In genomic region chr4:138866413-138866812, GRCm38 (mm10) we compare ENCODE assay signal across 10 mouse cellular contexts. TPM values are rescaled to one million over a fixed set of nuclear protein-coding genes. Genes with fewer than 3 reads are reported as not detected.
DNase-seq lines count a peak whose midpoint lies in the region; ATAC-seq and TF ChIP-seq lines count a peak whose summit lies in the region.
"Had no signal": no experiment of that assay in that cellular context is flagged by ENCODE, and none has a peak within 500 bp of the region (broad histone marks: within the 10 kb centered on the region; RNA-seq: fewer than 3 reads in every experiment).

No protein-coding gene starts in this region.

- no peak overlapping the region for H3K4me3 ChIP-seq in neural tube, embryonic 15.5 days (replicated peaks)
- H3K4me3 ChIP-seq in embryonic facial prominence, embryonic 14.5 days (ENCODE audit: low read depth, low read length) = no peak overlapping the region
- no peak overlapping the region for H3K4me3 ChIP-seq in intestine, postnatal 0 days (ENCODE audit: low read depth, low read length)
- no peak overlapping the region for H3K4me3 ChIP-seq in liver, embryonic 14.5 days (ENCODE audit: insufficient read depth in 1 of 2, low read depth in 2 of 2, low read length in 2 of 2)

- H3K27me3 ChIP-seq in neural tube, embryonic 15.5 days (replicated peaks) = no peaks in the 10 kb centered on the region
- no peaks in the 10 kb centered on the region for H3K27me3 ChIP-seq in embryonic facial prominence, embryonic 14.5 days (replicated peaks; ENCODE audit: control insufficient read depth, insufficient read depth, low read length)
- H3K27me3 ChIP-seq in intestine, postnatal 0 days (replicated peaks; ENCODE audit: control insufficient read depth, insufficient read depth, low read length) = no peaks in the 10 kb centered on the region
- no peaks in the 10 kb centered on the region for H3K27me3 ChIP-seq in liver, embryonic 14.5 days (ENCODE audit: control insufficient read depth, insufficient read depth, low read length)

- DNase-seq in neural tube, embryonic 10.5 days (ENCODE audit: extremely low spot score, low spot score) = peak; percentile 71
- DNase-seq in adrenal gland, postnatal 36 days = peak; percentile 76 to 80
- peak; percentile 71 for DNase-seq in embryonic facial prominence, embryonic 14.5 days (ENCODE audit: low spot score)
- peak; percentile 33 to 39 (median 38) for DNase-seq in liver, embryonic 14.5 days (ENCODE audit: low read depth in 3 of 3, low spot score in 3 of 3)
- DNase-seq in ovary, postnatal 14 days (ENCODE audit: low spot score) = peak; percentile 84
- peak; percentile 70 for DNase-seq in thymus, postnatal 14 days

- no peaks in the 10 kb centered on the region for H3K36me3 ChIP-seq in neural tube, embryonic 15.5 days
- no peaks in the 10 kb centered on the region for H3K36me3 ChIP-seq in embryonic facial prominence, embryonic 14.5 days (ENCODE audit: control insufficient read depth, insufficient read depth, low read length)
- no peaks in the 10 kb centered on the region for H3K36me3 ChIP-seq in intestine, postnatal 0 days (ENCODE audit: control insufficient read depth, insufficient read depth)
- H3K36me3 ChIP-seq in liver, embryonic 14.5 days (replicated peaks; ENCODE audit: control insufficient read depth, insufficient read depth, low read depth) = no peaks in the 10 kb centered on the region

- no peak overlapping the region for H3K9ac ChIP-seq in neural tube, embryonic 15.5 days (replicated peaks)
- no peak overlapping the region for H3K9ac ChIP-seq in embryonic facial prominence, embryonic 14.5 days (ENCODE audit: low read depth, low read length)
- H3K9ac ChIP-seq in intestine, postnatal 0 days (ENCODE audit: low read depth, low read length) = no peak overlapping the region
- no peak overlapping the region for H3K9ac ChIP-seq in liver, embryonic 14.5 days (replicated peaks)

- WGBS in neural tube, embryonic 15.5 days = 14% methylated on average over 7 of the region's 7 CpGs
- WGBS in embryonic facial prominence, embryonic 14.5 days = 7% methylated on average over 7 of the region's 7 CpGs
- WGBS in intestine, postnatal 0 days = 14% methylated on average over 7 of the region's 7 CpGs
- 10% methylated on average over 7 of the region's 7 CpGs for WGBS in liver, embryonic 14.5 days (ENCODE audit: insufficient replicate concordance)

- TF ChIP-seq CTCF in intestine, postnatal 0 days (IDR thresholded peaks at IDR 0.05; ENCODE audit: low read depth) = peak; percentile 93
- TF ChIP-seq CTCF in liver, embryonic 14.5 days (IDR thresholded peaks at IDR 0.05; ENCODE audit: low read depth) = peak; percentile 87

- no peaks in the 10 kb centered on the region for H3K9me3 ChIP-seq in neural tube, embryonic 15.5 days (replicated peaks)
- 0 out of 2 replicates have a peak, but pooled peaks cover 5% of the 10 kb centered on the region for H3K9me3 ChIP-seq in embryonic facial prominence, embryonic 14.5 days (ENCODE audit: control insufficient read depth, low read length)
- no peaks in the 10 kb centered on the region for H3K9me3 ChIP-seq in intestine, postnatal 0 days (ENCODE audit: control insufficient read depth)
- no peaks in the 10 kb centered on the region for H3K9me3 ChIP-seq in liver, embryonic 14.5 days (ENCODE audit: control insufficient read depth, low read length)

- H3K4me1 ChIP-seq in neural tube, embryonic 15.5 days = no peaks in the 10 kb centered on the region
- H3K4me1 ChIP-seq in embryonic facial prominence, embryonic 14.5 days (ENCODE audit: control insufficient read depth, insufficient read depth, low read length) = no peaks in the 10 kb centered on the region
- no peaks in the 10 kb centered on the region for H3K4me1 ChIP-seq in intestine, postnatal 0 days (replicated peaks; ENCODE audit: control insufficient read depth, insufficient read depth, low read length)
- no peaks in the 10 kb centered on the region for H3K4me1 ChIP-seq in liver, embryonic 14.5 days (replicated peaks; ENCODE audit: control insufficient read depth in 2 of 2, insufficient read depth in 2 of 2, low read length in 1 of 2)

- no peak for TF ChIP-seq EP300 in liver, embryonic 14.5 days (IDR thresholded peaks at IDR 0.05; ENCODE audit: low read depth)

- ATAC-seq in neural tube, embryonic 15.5 days (ENCODE audit: low FRiP score) = no peak
- ATAC-seq in embryonic facial prominence, embryonic 14.5 days (ENCODE audit: low read depth) = no peak
- ATAC-seq in intestine, postnatal 0 days = 0 out of 2 replicates have a peak, but pooled peaks have one; percentile 16
- ATAC-seq in liver, embryonic 14.5 days (ENCODE audit: insufficient read depth) = no peak

- H3K27ac ChIP-seq in neural tube, embryonic 15.5 days (replicated peaks) = no peak overlapping the region
- no peak overlapping the region for H3K27ac ChIP-seq in embryonic facial prominence, embryonic 14.5 days (replicated peaks; ENCODE audit: low read depth, low read length)
- H3K27ac ChIP-seq in intestine, postnatal 0 days (ENCODE audit: low read depth, low read length) = no peak overlapping the region
- no peak overlapping the region for H3K27ac ChIP-seq in liver, embryonic 14.5 days

- no peak overlapping the region for H3K4me2 ChIP-seq in neural tube, embryonic 15.5 days
- H3K4me2 ChIP-seq in embryonic facial prominence, embryonic 14.5 days (ENCODE audit: low read depth, low read length) = no peak overlapping the region
- no peak overlapping the region for H3K4me2 ChIP-seq in intestine, postnatal 0 days (replicated peaks; ENCODE audit: low read depth)
- H3K4me2 ChIP-seq in liver, embryonic 14.5 days (ENCODE audit: low read depth) = no peak overlapping the region

RNA-seq across cellular contexts. Expression of gene Pla2g5, which starts 3.1 kb away (rescaled TPM):
- polyA plus RNA-seq in neural tube, embryonic 15.5 days (2015; fragmentation: Nextera tagmentation; extraction: Ambion mirVana) = 0.24 and 0.79 TPM in 2 replicates
- total RNA-seq in adrenal gland, postnatal 36 days (2021) = 10 to 100 TPM; 12.6 to 15.4 TPM
- 2.2 and 2.3 TPM in 2 replicates for polyA plus RNA-seq in embryonic facial prominence, embryonic 14.5 days (2014; fragmentation: Nextera tagmentation; extraction: Ambion mirVana)
- 0.22 and 0.39 TPM in 2 replicates for polyA plus RNA-seq in intestine, postnatal 0 days (2015; fragmentation: Nextera tagmentation; extraction: Ambion mirVana)
- polyA plus RNA-seq in liver, embryonic 14.5 days (2012; rRNA removed) = not detected in 2 replicates
- not detected in 2 replicates for polyA plus RNA-seq in liver, embryonic 14.5 days (2014; fragmentation: Nextera tagmentation; extraction: Ambion mirVana)

RNA-seq across cellular contexts. Expression of gene Gm13030, which starts 7.4 kb away (rescaled TPM):
- polyA plus RNA-seq in neural tube, embryonic 15.5 days (2015; fragmentation: Nextera tagmentation; extraction: Ambion mirVana) = not detected in 2 replicates
- not detected for total RNA-seq in adrenal gland, postnatal 36 days (2021)
- not detected in 2 replicates for polyA plus RNA-seq in embryonic facial prominence, embryonic 14.5 days (2014; fragmentation: Nextera tagmentation; extraction: Ambion mirVana)
- not detected in 2 replicates for polyA plus RNA-seq in intestine, postnatal 0 days (2015; fragmentation: Nextera tagmentation; extraction: Ambion mirVana)
- polyA plus RNA-seq in liver, embryonic 14.5 days (2012; rRNA removed) = not detected in 2 replicates
- polyA plus RNA-seq in liver, embryonic 14.5 days (2014; fragmentation: Nextera tagmentation; extraction: Ambion mirVana) = not detected in 2 replicates
- polyA plus RNA-seq: gonadal fat pad, adult 2 months; stomach, embryonic 14.5 days had no signal

RNA-seq across cellular contexts. Expression of gene Pla2g2e, which starts 11.3 kb away (rescaled TPM):
- polyA plus RNA-seq in neural tube, embryonic 15.5 days (2015; fragmentation: Nextera tagmentation; extraction: Ambion mirVana) = not detected in 2 replicates
- total RNA-seq in adrenal gland, postnatal 36 days (2021) = 1 to 10 TPM; 3.3 to 4.0 TPM
- 0.28 and 0.38 TPM in 2 replicates for polyA plus RNA-seq in embryonic facial prominence, embryonic 14.5 days (2014; fragmentation: Nextera tagmentation; extraction: Ambion mirVana)
- polyA plus RNA-seq in intestine, postnatal 0 days (2015; fragmentation: Nextera tagmentation; extraction: Ambion mirVana) = 0.30 and 0.52 TPM in 2 replicates
- not detected in 2 replicates for polyA plus RNA-seq in liver, embryonic 14.5 days (2012; rRNA removed)
- not detected in 2 replicates for polyA plus RNA-seq in liver, embryonic 14.5 days (2014; fragmentation: Nextera tagmentation; extraction: Ambion mirVana)
- polyA plus RNA-seq: stomach, embryonic 14.5 days had no signal

RNA-seq across cellular contexts. Expression of gene Otud3, which starts 47.3 kb away (rescaled TPM):
- polyA plus RNA-seq in neural tube, embryonic 15.5 days (2015; fragmentation: Nextera tagmentation; extraction: Ambion mirVana) = 2.2 and 3.7 TPM in 2 replicates
- total RNA-seq in adrenal gland, postnatal 36 days (2021) = 10 to 100 TPM; 10.2 to 14.4 TPM
- polyA plus RNA-seq in embryonic facial prominence, embryonic 14.5 days (2014; fragmentation: Nextera tagmentation; extraction: Ambion mirVana) = 4.0 and 4.1 TPM in 2 replicates
- polyA plus RNA-seq in intestine, postnatal 0 days (2015; fragmentation: Nextera tagmentation; extraction: Ambion mirVana) = 3.5 and 3.6 TPM in 2 replicates
- 1.1 and 1.5 TPM in 2 replicates for polyA plus RNA-seq in liver, embryonic 14.5 days (2012; rRNA removed)
- polyA plus RNA-seq in liver, embryonic 14.5 days (2014; fragmentation: Nextera tagmentation; extraction: Ambion mirVana) = 0.75 and 0.94 TPM in 2 replicates
